Mouse (Mus musculus) ES-E14 (cell line): ENCODE data around the gene Dpp6.
A peak's percentile ranks its signal among the peaks of the same experiment; 100 is the strongest.

Source experiments
- MAFK ChIP-seq: IDR thresholded peaks from 2 replicates; pipeline ENCODE4 v1.6.1; 2014; ENCODE audit warnings: mild to moderate bottlenecking, low read depth, low read length, inconsistent platforms; ENCODE audit not compliant: insufficient read depth
- ZNF384 ChIP-seq: IDR thresholded peaks from 2 replicates; pipeline ENCODE4 v1.6.1; 2012; ENCODE audit warnings: low read depth, low read length, inconsistent platforms

DNA sequence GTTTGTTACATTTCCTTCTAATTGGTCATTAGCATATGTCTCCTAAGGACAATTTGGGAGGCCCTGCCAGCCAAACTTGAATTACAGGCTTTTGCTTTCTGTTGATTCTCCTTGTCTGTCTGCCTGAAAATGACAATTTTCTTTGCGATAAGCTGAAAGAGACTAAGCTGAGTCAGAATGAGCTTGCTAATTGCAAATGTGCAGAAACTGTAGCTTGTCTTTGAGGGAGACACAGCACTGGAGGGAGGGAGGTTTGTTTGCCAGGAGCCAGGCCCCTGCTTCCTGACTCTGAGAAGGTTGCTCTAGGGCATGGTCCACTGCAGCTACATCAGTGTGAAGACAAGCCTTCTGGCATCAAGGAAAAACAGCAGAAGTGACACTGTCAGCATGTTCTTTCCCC lies 70.5 kb downstream of the Dpp6 start:
- TF ChIP-seq MAFK (0 out of 2 replicates have a peak, but pooled peaks have one; percentile 20), ZNF384 (no peak)
